Mouse (Mus musculus) olfactory bulb, adult 2 months (tissue): ENCODE measurements around the gene Wnt3a. TPM values are rescaled to one million over a fixed set of nuclear protein-coding genes. Genes with fewer than 3 reads are reported as not detected.

Source experiments
- H3K27ac ChIP-seq: fragments of 200-500 bp; 2 replicates; pipeline ENCODE4 v1.5.1; 2012; ENCODE audit warnings: low read depth, low read length; ENCODE audit not compliant: insufficient read depth
- H3K4me1 ChIP-seq: fragments of 200-500 bp; 2 replicates; pipeline ENCODE4 v1.6.1; 2012; ENCODE audit warnings: low read length; ENCODE audit not compliant: control insufficient read depth, insufficient read depth
- H3K4me3 ChIP-seq: fragments of 200-500 bp; 2 replicates; pipeline ENCODE4 v1.5.1; 2012; ENCODE audit warnings: mild to moderate bottlenecking, low read depth, low read length, moderate library complexity; ENCODE audit not compliant: insufficient read depth
- CTCF ChIP-seq: fragments of 200-500 bp; IDR thresholded peaks from 2 replicates; pipeline ENCODE4 v1.5.1; 2012; ENCODE audit warnings: low read depth, mild to moderate bottlenecking, low read length, moderate library complexity; ENCODE audit not compliant: insufficient read depth
- POLR2A ChIP-seq: fragments of 200-500 bp; IDR thresholded peaks from 2 replicates; pipeline ENCODE4 v1.6.1; 2012; ENCODE audit warnings: mild to moderate bottlenecking, low read depth, low read length, moderate library complexity; ENCODE audit not compliant: insufficient read depth
- WGBS: fragments of 180-500 bp; shearing (Covaris S2); methylation state at CpG from one replicate; pipeline ENCODE4 v1.1.7; 2018; 5-methylcytosine and 5-hydroxymethylcytosine counted together
- polyA plus RNA-seq: library from polyadenylated mRNA; stranded (reverse); fragments of >200 nt; gene quantifications from 2 replicates; pipeline ENCODE4 v1.2.4, GENCODE M21; 2012; ENCODE audit warnings: low replicate concordance; ENCODE audit not compliant: missing spikeins, insufficient read depth, insufficient read length

The Wnt3a gene
- polyA plus RNA-seq, result not detected in 2 replicates

GRCm38 (mm10) chr11:59290702-59291303, at the start of gene Wnt3a:
Gene Wnt3a, minus strand, starts transcription at chr11:59290752.
- H3K4me3 ChIP-seq, result no peak within 1 kb of the TSS
- TF ChIP-seq POLR2A (no peak), CTCF (no peak)

GRCm38 (mm10) chr11:59338736-59339120, 48.2 kb upstream of the Wnt3a start:
- WGBS, result 90% methylated on average over 2 of the region's 2 CpGs
- no peak for TF ChIP-seq CTCF
- no peak for TF ChIP-seq POLR2A
- no peak overlapping the region for H3K4me3 ChIP-seq
- no peak overlapping the region for H3K27ac ChIP-seq
- peaks cover 12% of the 10 kb centered on the region for H3K4me1 ChIP-seq

More at GRCm38 (mm10) chr11:59290702-59291303, at the start of gene Wnt3a:
- 3% methylated on average over 60 of the region's 60 CpGs for WGBS
- Histone ChIP-seq H3K4me1 (peaks cover 23% of the 10 kb centered on the region; the same call in 1 of the 2 replicates), H3K27ac (no peak within 1 kb of the TSS)

- H3K27ac ChIP-seq, result no peak overlapping the region
- H3K4me1 ChIP-seq, result peaks cover 16% of the 10 kb centered on the region
- TF ChIP-seq CTCF, result no peak
- no peak overlapping the region for H3K4me3 ChIP-seq
- WGBS, result 61% methylated on average over 13 of the region's 13 CpGs
Observed at GRCm38 (mm10) chr11:59337955-59338735, 47.6 kb upstream of the Wnt3a start.

- TF ChIP-seq POLR2A, result no peak
- H3K4me3 ChIP-seq, result no peak overlapping the region
- H3K27ac ChIP-seq, result no peak overlapping the region
- peaks cover 16% of the 10 kb centered on the region for H3K4me1 ChIP-seq
- WGBS, result 26% methylated on average over 1 of the region's 1 CpGs
Observed at GRCm38 (mm10) chr11:59336381-59336780, 45.8 kb upstream of the Wnt3a start.

GRCm38 (mm10) chr11:59335942-59336341, 45.4 kb upstream of the Wnt3a start:
- peaks cover 16% of the 10 kb centered on the region for H3K4me1 ChIP-seq
- H3K4me3 ChIP-seq, result no peak overlapping the region
- H3K27ac ChIP-seq, result no peak overlapping the region
- no peak for TF ChIP-seq POLR2A
- no peak for TF ChIP-seq CTCF
- WGBS, result 81% methylated on average over 2 of the region's 2 CpGs

GRCm38 (mm10) chr11:59335150-59335549, 44.6 kb upstream of the Wnt3a start:
- TF ChIP-seq CTCF, result no peak
- no peak for TF ChIP-seq POLR2A
- WGBS, result 81% methylated on average over 4 of the region's 4 CpGs
- Histone ChIP-seq H3K4me1 (peaks cover 16% of the 10 kb centered on the region), H3K27ac (no peak overlapping the region), H3K4me3 (no peak overlapping the region)

GRCm38 (mm10) chr11:59332938-59333337, 42.4 kb upstream of the Wnt3a start:
- Histone ChIP-seq H3K4me3 (no peak overlapping the region), H3K27ac (no peak overlapping the region), H3K4me1 (peaks cover 20% of the 10 kb centered on the region)
- WGBS, result 46% methylated on average over 9 of the region's 9 CpGs
- no peak for TF ChIP-seq CTCF
- no peak for TF ChIP-seq POLR2A

GRCm38 (mm10) chr11:59331167-59331869, 40.8 kb upstream of the Wnt3a start:
- peaks cover 15% of the 10 kb centered on the region for H3K4me1 ChIP-seq
- H3K27ac ChIP-seq, result no peak overlapping the region
- TF ChIP-seq POLR2A (no peak), CTCF (no peak)
- no peak overlapping the region for H3K4me3 ChIP-seq
- 87% methylated on average over 16 of the region's 16 CpGs for WGBS

GRCm38 (mm10) chr11:59330560-59330959, 40.0 kb upstream of the Wnt3a start:
- TF ChIP-seq CTCF (peak; percentile 59; the same call in 1 of the 2 replicates), POLR2A (no peak)
- H3K4me1 ChIP-seq, result peaks cover 13% of the 10 kb centered on the region
- no peak overlapping the region for H3K4me3 ChIP-seq
- WGBS, result 53% methylated on average over 5 of the region's 5 CpGs
- no peak overlapping the region for H3K27ac ChIP-seq
